Mouse (Mus musculus) embryo, embryonic 11 days (tissue): ENCODE results near the gene Leng9.
"Not testable (repeated sequence)": the region's sequence is repeated elsewhere in the genome, so short reads cannot be mapped to it uniquely, and the experiment has no call there.

Experiments used
- DNase-seq: peaks from one replicate; pipeline ENCODE4 v3.0.0-alpha.2; 2015

Gene Leng9

DNA sequence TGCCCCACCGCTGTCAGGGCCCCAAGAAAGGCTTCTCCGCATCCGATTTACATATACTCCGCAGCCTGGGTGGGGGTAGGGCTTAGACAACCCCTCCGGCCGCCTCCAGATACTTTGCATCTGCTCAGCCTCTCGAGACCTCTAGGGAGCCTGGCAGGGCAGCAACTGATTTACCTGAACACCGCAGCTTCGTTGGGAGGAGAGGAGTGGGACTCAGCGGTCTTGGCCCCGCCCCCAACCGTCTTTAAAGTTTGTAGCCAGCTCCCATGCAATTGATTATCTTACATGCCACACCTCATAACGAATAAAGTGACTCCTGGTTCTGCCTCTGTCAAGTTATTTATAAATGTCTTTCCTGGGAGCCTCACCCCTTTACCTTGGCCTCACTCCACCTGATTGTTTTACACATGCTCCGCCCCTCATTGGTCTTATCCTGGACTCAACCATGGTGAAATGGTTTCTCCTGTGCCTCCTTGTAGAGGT lies at the start of gene Leng9:
Gene Leng9, minus strand, starts transcription at position 316 of the 483 bp plus-strand sequence.
- DNase-seq: no peak

GRCm38 (mm10) chr7:4178438-4178837 lies 28.3 kb upstream of the Leng9 start:
- DNase-seq: peak; percentile 56

GRCm38 (mm10) chr7:4170193-4170938 lies 20.2 kb upstream of the Leng9 start:
- DNase-seq: no peak

- DNase-seq: no peak
These were observed 16.9 kb upstream of the Leng9 start for GRCm38 (mm10) chr7:4167098-4167497.

GRCm38 (mm10) chr7:4165286-4165685 lies 15.1 kb upstream of the Leng9 start:
- DNase-seq: no peak

- DNase-seq: peak; percentile 83
These were observed 14.1 kb upstream of the Leng9 start, which contains the start of gene Cdc42ep5 for GRCm38 (mm10) chr7:4164090-4164910. Gene Cdc42ep5, minus strand, starts transcription at chr7:4164860.

- peak; percentile 34 for DNase-seq
These were observed 13.4 kb upstream of the Leng9 start for GRCm38 (mm10) chr7:4163571-4164072.

- not testable (repeated sequence) for DNase-seq
These were observed 11.4 kb upstream of the Leng9 start for GRCm38 (mm10) chr7:4161596-4161995.

GRCm38 (mm10) chr7:4154976-4155375 lies 4.8 kb upstream of the Leng9 start:
- no peak for DNase-seq

- DNase-seq: no peak
These were observed 4.2 kb upstream of the Leng9 start for GRCm38 (mm10) chr7:4154356-4154755.

GRCm38 (mm10) chr7:4151241-4151640 lies 1.1 kb upstream of the Leng9 start:
- DNase-seq: no peak

DNA sequence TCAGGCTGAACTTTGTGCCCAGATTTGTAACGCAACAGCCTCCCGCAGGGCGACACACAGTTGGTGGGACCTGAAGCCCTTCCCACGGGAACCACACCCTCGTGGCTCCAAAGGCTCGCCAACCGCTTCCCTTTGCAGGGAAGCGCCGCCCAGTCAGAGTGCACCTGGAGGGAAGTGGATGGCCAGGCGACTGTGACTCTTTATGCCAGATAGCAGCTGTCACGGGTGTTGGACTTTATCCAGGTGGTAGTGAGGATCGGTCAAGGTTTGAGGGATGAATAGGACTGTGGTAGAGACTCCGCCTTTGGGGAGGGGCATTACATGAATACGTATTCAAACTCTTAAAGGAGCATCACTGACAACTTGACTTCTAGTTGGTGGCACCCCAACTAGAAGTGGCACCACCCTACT lies 642 bp upstream of the Leng9 start:
- no peak for DNase-seq

GRCm38 (mm10) chr7:4149209-4150054 lies 742 bp downstream of the Leng9 start:
- peak; percentile 85 for DNase-seq

GRCm38 (mm10) chr7:4148341-4149208 lies 1.6 kb downstream of the Leng9 start:
- DNase-seq: no peak

GRCm38 (mm10) chr7:4147836-4148235 lies 2.3 kb downstream of the Leng9 start:
- DNase-seq: no peak

DNA sequence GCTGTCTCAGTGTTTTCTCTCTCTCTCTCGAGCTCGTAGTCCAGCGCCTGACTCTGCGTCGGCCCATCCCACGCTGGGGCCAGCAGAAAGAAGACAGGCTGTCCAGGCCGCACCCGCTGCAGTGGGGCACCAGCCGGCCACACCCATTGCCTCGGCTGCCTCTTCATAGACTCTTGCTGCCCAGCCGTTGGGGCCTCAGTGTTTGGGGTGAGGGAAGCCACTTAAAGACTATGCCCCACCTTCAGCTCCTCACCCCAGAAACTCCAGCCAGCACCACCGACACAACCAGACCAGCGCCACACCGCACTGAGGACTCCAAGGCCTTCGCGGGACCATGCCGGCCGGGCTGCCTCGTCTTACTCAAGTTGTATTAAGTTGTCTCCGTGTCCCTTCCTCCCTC lies 2.8 kb downstream of the Leng9 start:
- DNase-seq: no peak

DNA sequence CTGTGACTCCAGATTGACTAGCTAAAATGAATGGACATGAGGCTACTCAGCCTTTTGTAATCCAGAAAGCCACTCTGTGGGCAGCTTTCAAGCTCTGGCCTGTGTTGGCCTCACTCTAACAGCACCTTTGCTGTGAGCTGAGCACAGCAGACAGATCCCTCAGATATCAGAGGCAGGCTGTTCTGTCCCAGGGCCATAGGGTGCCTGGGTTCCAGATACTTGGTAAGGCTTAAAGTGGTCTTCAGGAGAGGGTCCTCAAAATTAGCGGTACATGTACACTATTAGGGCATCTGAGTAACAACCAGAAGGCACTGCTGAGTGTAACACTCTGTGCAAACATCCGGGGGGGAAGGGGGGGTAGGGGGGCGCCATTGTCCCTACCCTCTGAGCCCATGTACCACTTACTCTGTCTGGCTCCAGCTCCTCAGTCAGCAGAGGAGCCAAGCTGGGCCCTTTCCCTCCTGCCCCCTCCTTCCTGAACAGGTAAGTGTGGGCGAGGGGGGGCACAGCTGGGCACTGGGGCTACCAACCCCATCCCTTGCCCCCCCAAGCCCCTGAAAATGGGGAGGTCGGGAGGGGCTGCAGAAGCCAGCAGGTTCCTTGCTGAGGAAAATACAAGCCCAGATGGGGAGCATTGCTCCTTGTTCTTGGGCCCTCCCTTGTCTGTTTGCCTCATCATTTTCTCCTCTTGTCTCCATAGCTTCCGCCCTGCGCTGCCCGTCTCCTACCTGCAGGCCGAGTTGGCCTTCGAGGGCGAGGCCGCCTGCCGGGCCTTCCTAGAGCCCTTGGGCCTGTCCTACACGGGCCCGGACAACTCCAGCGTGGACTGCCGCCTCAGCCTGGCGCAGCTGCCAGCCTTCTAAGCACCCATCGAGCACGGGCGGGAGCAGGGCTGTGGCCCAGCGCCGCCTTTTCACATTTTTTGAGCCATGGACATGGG lies 3.7 kb downstream of the Leng9 start:
- no peak for DNase-seq

DNA sequence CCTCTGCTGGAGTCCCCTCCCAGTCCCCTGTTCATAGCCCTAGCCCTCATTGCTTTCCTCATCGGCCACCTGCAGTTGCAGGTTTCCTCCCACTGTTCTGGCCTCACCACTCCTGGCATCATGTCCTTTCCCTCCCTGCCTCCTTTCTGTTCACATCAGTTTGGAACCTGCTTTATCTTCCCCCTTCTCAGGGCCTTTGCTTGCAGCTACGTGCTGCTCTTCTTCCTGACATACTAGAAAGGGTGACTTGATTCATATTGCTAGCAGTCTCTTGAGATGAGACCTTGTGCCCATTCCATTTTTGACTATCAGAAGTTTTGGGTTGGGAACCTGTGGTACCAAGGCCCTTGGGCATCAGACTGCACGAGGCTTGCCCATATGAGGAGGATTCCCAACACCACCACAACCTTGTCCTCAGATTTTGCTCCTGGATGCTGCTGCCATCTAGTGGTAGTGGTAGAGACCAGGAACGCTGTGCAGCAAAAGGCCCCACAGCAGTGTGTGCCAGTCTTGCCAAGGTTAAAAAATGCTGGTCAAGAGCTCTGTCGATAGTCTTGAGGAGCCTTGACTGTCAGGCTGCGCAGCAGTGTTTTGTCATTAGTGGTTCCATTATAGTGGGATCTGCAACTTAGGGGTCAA lies 4.5 kb downstream of the Leng9 start:
- peak; percentile 67 for DNase-seq

GRCm38 (mm10) chr7:4144766-4145551 lies 5.2 kb downstream of the Leng9 start:
- DNase-seq: no peak
